7 mouse cellular contexts compared by ENCODE assay signal in genomic region chr17:25795609-25796092, GRCm38 (mm10). TPM values are rescaled to one million over a fixed set of nuclear protein-coding genes. Genes with fewer than 3 reads are reported as not detected.
DNase-seq lines count a peak whose midpoint lies in the region; ATAC-seq lines count a peak whose summit lies in the region.

Gene AC134908.4 (minus strand): TSS chr17:25795659.

- intact Hi-C loops in left cerebral cortex, postnatal 14 days (cut with DNase I): loop anchor here (10.0 kb wide), 1 partner anchor 231 kb away; no protein-coding TSS in a partner anchor

- H3K27ac ChIP-seq in lung, embryonic 16.5 days (ENCODE audit: low read length): peak within 1 kb of the TSS; percentile 2; the same call in 1 of the 2 replicates
- H3K27ac ChIP-seq in hindbrain, embryonic 13.5 days: peak within 1 kb of the TSS; percentile 93
- H3K27ac ChIP-seq in neural tube, embryonic 12.5 days: peak within 1 kb of the TSS; percentile 47

- H3K9me3 ChIP-seq in lung, embryonic 16.5 days (ENCODE audit: control insufficient read depth, low read length): no peaks in the 10 kb centered on the region
- no peaks in the 10 kb centered on the region for H3K9me3 ChIP-seq in hindbrain, embryonic 13.5 days
- H3K9me3 ChIP-seq in neural tube, embryonic 12.5 days: no peaks in the 10 kb centered on the region

- no peak for ATAC-seq in lung, embryonic 16.5 days (ENCODE audit: low read depth)
- no peak for ATAC-seq in hindbrain, embryonic 13.5 days (ENCODE audit: low FRiP score)
- no peak for ATAC-seq in neural tube, embryonic 12.5 days (ENCODE audit: low FRiP score, low read depth)

- peaks cover 42% of the 10 kb centered on the region for H3K4me1 ChIP-seq in lung, embryonic 16.5 days (replicated peaks; ENCODE audit: control insufficient read depth, insufficient read depth, low read length)
- peaks cover 60% of the 10 kb centered on the region for H3K4me1 ChIP-seq in hindbrain, embryonic 13.5 days (replicated peaks)
- H3K4me1 ChIP-seq in neural tube, embryonic 12.5 days: peaks cover 59% of the 10 kb centered on the region

- no peak for DNase-seq in lung, postnatal 14 days
- peak; percentile 90 for DNase-seq in embryo, embryonic 11 days
- DNase-seq in left cerebral cortex, postnatal 14 days (ENCODE audit: low spot score in 2 of 2): peak; percentile 53 to 78
- DNase-seq in B cell, adult 2 months: no peak

- no peaks in the 10 kb centered on the region for H3K27me3 ChIP-seq in lung, embryonic 16.5 days (ENCODE audit: control insufficient read depth, insufficient read depth, low read depth, low read length)
- H3K27me3 ChIP-seq in hindbrain, embryonic 13.5 days: peaks cover 4% of the 10 kb centered on the region; the same call in 1 of the 2 replicates
- H3K27me3 ChIP-seq in neural tube, embryonic 12.5 days (replicated peaks): no peaks in the 10 kb centered on the region

- 24% methylated on average over 6 of the region's 6 CpGs for WGBS in lung, embryonic 16.5 days
- 6% methylated on average over 6 of the region's 6 CpGs for WGBS in hindbrain, embryonic 13.5 days
- under 1% methylated on average over 6 of the region's 6 CpGs for WGBS in neural tube, embryonic 12.5 days

- peak within 1 kb of the TSS; percentile 77 for H3K9ac ChIP-seq in lung, embryonic 16.5 days (ENCODE audit: low read length)
- H3K9ac ChIP-seq in hindbrain, embryonic 13.5 days: peak within 1 kb of the TSS; percentile 70
- peak within 1 kb of the TSS; percentile 72 for H3K9ac ChIP-seq in neural tube, embryonic 12.5 days

- H3K4me2 ChIP-seq in lung, embryonic 16.5 days (ENCODE audit: low read depth, low read length): peak within 1 kb of the TSS; percentile 87
- peak within 1 kb of the TSS; percentile 88 for H3K4me2 ChIP-seq in hindbrain, embryonic 13.5 days
- H3K4me2 ChIP-seq in neural tube, embryonic 12.5 days (replicated peaks): peak within 1 kb of the TSS; percentile 95

- no peaks in the 10 kb centered on the region for H3K36me3 ChIP-seq in lung, embryonic 16.5 days (ENCODE audit: control insufficient read depth, insufficient read depth, low read length)
- H3K36me3 ChIP-seq in hindbrain, embryonic 13.5 days: no peaks in the 10 kb centered on the region
- H3K36me3 ChIP-seq in neural tube, embryonic 12.5 days: no peaks in the 10 kb centered on the region

- H3K4me3 ChIP-seq in lung, embryonic 16.5 days (ENCODE audit: low read length): peak within 1 kb of the TSS; percentile 79
- peak within 1 kb of the TSS; percentile 61 for H3K4me3 ChIP-seq in hindbrain, embryonic 13.5 days
- H3K4me3 ChIP-seq in neural tube, embryonic 12.5 days: peak within 1 kb of the TSS; percentile 80

RNA-seq across cellular contexts. Expression of gene AC134908.4, which starts in this region (rescaled TPM):
- not detected in 2 replicates for polyA plus RNA-seq in lung, embryonic 16.5 days (2015; fragmentation: Nextera tagmentation; extraction: Ambion mirVana)
- 0.60 TPM in 1 of 2 replicates, not detected in the other for polyA plus RNA-seq in hindbrain, embryonic 13.5 days (2015; fragmentation: Nextera tagmentation; extraction: Ambion mirVana)
- total RNA-seq in left cerebral cortex, postnatal 14 days (2021): not detected
- polyA plus RNA-seq in neural tube, embryonic 12.5 days (2016; fragmentation: Nextera tagmentation; extraction: Ambion mirVana): 1.0 and 1.9 TPM in 2 replicates

Comparison
In these comparisons a context has a peak if more than half of its experiments do, and no peak if none do; other contexts are left out.
1. Peak in DNase-seq in left cerebral cortex, postnatal 14 days; RNA of the gene not detected or under 1 TPM.
2. H3K27ac ChIP-seq: peak in every context shown above with its lines; median percentile 93 in hindbrain, embryonic 13.5 days; 47 in neural tube, embryonic 12.5 days; 2 in lung, embryonic 16.5 days.